Mouse (Mus musculus) hindbrain, embryonic 14.5 days (tissue): ENCODE measurements around the gene Sema3f. TPM values are rescaled to one million over a fixed set of nuclear protein-coding genes. Genes with fewer than 3 reads are reported as not detected.
"Not testable (repeated sequence)": the region's sequence is repeated elsewhere in the genome, so short reads cannot be mapped to it uniquely, and the experiment has no call there.

Source experiments
- ATAC-seq: fragments of 200-750 bp; cut with Nextera tagmentation; 2 replicates; pipeline ENCODE4 v1.8.0; 2017; ENCODE audit warnings: moderate number of reproducible peaks, mild to moderate bottlenecking, moderate TSS enrichment, moderate library complexity; ENCODE audit not compliant: low FRiP score
- DNase-seq: peaks from one replicate; pipeline ENCODE4 v3.0.0-alpha.2; 2015; ENCODE audit warnings: low spot score
- H3K27ac ChIP-seq: fragments of 300-500 bp; sonication (generic); 2 replicates; pipeline ENCODE4 v1.5.1; 2014; ENCODE audit warnings: mild to moderate bottlenecking, moderate library complexity
- H3K27me3 ChIP-seq: fragments of 300-500 bp; sonication (generic); 2 replicates; pipeline ENCODE4 v1.6.1; 2014; ENCODE audit warnings: mild to moderate bottlenecking, low read length, mixed read lengths; ENCODE audit not compliant: control insufficient read depth, insufficient read depth
- H3K36me3 ChIP-seq: fragments of 300-500 bp; sonication (generic); replicated peaks from 2 replicates; pipeline ENCODE4 v1.6.1; 2014; ENCODE audit not compliant: control insufficient read depth, insufficient read depth
- H3K4me1 ChIP-seq: fragments of 300-500 bp; sonication (generic); replicated peaks from 2 replicates; pipeline ENCODE4 v1.6.1; 2014; ENCODE audit warnings: antibody characterized with exemption, low read length, mixed read lengths; ENCODE audit not compliant: control insufficient read depth, insufficient read depth
- H3K4me2 ChIP-seq: fragments of 300-500 bp; sonication (generic); replicated peaks from 2 replicates; pipeline ENCODE4 v1.6.1; 2014; ENCODE audit warnings: mild to moderate bottlenecking, moderate library complexity
- H3K4me3 ChIP-seq: fragments of 300-500 bp; sonication (generic); replicated peaks from 2 replicates; pipeline ENCODE4 v1.5.1; 2014; ENCODE audit warnings: mild to moderate bottlenecking, low read length
- H3K9ac ChIP-seq: fragments of 300-500 bp; sonication (generic); 2 replicates; pipeline ENCODE4 v1.6.1; 2014
- H3K9me3 ChIP-seq: fragments of 300-500 bp; sonication (generic); 2 replicates; pipeline ENCODE4 v1.6.1; 2016; ENCODE audit warnings: low read length; ENCODE audit not compliant: control insufficient read depth
- WGBS: fragments of 180-500 bp; shearing (Covaris S2); extraction: QIAGEN DNeasy Blood & Tissue Kit; methylation state at CpG from one replicate; pipeline ENCODE4 v1.1.7; 2014; 5-methylcytosine and 5-hydroxymethylcytosine counted together
- polyA plus RNA-seq: library from polyadenylated mRNA; unstranded; fragments of >200 nt; fragmentation: Nextera tagmentation; extraction: Ambion mirVana; gene quantifications from 2 replicates; pipeline ENCODE4 v1.2.1, GENCODE M21; 2014

Gene Sema3f
- polyA plus RNA-seq, 1 experiment from 2014 or later, result 17.5 TPM

- peak; percentile 72 for ATAC-seq
- Histone ChIP-seq H3K27ac (no peak overlapping the region), H3K4me2 (no peak overlapping the region), H3K36me3 (peaks cover 79% of the 10 kb centered on the region), H3K9me3 (no peaks in the 10 kb centered on the region), H3K27me3 (no peaks in the 10 kb centered on the region), H3K9ac (no peak overlapping the region), H3K4me3 (no peak overlapping the region), H3K4me1 (no peaks in the 10 kb centered on the region)
- DNase-seq, result peak; percentile 52
- 32% methylated on average over 17 of the region's 17 CpGs for WGBS
Measured at GRCm38 (mm10) chr9:107685231-107685981, 24.9 kb downstream of the Sema3f start.

- ATAC-seq, result no peak
- WGBS, result 81% methylated on average over 20 of the region's 20 CpGs
- no peak for DNase-seq
- Histone ChIP-seq H3K27ac (no peak overlapping the region), H3K9me3 (no peaks in the 10 kb centered on the region), H3K4me2 (no peak overlapping the region), H3K9ac (no peak overlapping the region), H3K36me3 (peaks cover 49% of the 10 kb centered on the region), H3K4me1 (no peaks in the 10 kb centered on the region), H3K27me3 (peaks cover 5% of the 10 kb centered on the region), H3K4me3 (no peak overlapping the region)
Measured at GRCm38 (mm10) chr9:107682405-107682804, 27.9 kb downstream of the Sema3f start.

GRCm38 (mm10) chr9:107679501-107679900, 30.8 kb downstream of the Sema3f start, which contains the start of gene Gnat1:
Gene Gnat1, minus strand, starts transcription at chr9:107679712.
- Histone ChIP-seq H3K4me3 (no peak within 1 kb of the TSS), H3K27me3 (peaks cover 30% of the 10 kb centered on the region), H3K27ac (no peak within 1 kb of the TSS), H3K9me3 (no peaks in the 10 kb centered on the region), H3K36me3 (peaks cover 29% of the 10 kb centered on the region), H3K4me1 (0 out of 2 replicates have a peak, but pooled peaks cover 3% of the 10 kb centered on the region), H3K9ac (no peak within 1 kb of the TSS), H3K4me2 (no peak within 1 kb of the TSS)
- no peak for ATAC-seq
- no peak for DNase-seq
- WGBS, result 45% methylated on average over 5 of the region's 5 CpGs

- Histone ChIP-seq H3K27me3 (peaks cover 33% of the 10 kb centered on the region), H3K4me1 (0 out of 2 replicates have a peak, but pooled peaks cover 3% of the 10 kb centered on the region), H3K27ac (no peak overlapping the region), H3K36me3 (peaks cover 22% of the 10 kb centered on the region), H3K4me2 (no peak overlapping the region), H3K4me3 (no peak overlapping the region), H3K9me3 (no peaks in the 10 kb centered on the region), H3K9ac (no peak overlapping the region)
- 86% methylated on average over 2 of the region's 2 CpGs for WGBS
- ATAC-seq, result no peak
- no peak for DNase-seq
Measured at GRCm38 (mm10) chr9:107678861-107679260, 31.4 kb downstream of the Sema3f start.

GRCm38 (mm10) chr9:107677819-107678526, 32.3 kb downstream of the Sema3f start:
- not testable (repeated sequence) for H3K4me1 ChIP-seq, H3K9me3 ChIP-seq, H3K9ac ChIP-seq, H3K4me3 ChIP-seq, H3K27ac ChIP-seq, H3K4me2 ChIP-seq, ATAC-seq
- Histone ChIP-seq H3K36me3 (peaks cover 14% of the 10 kb centered on the region; the same call in 1 of the 2 replicates), H3K27me3 (peaks cover 33% of the 10 kb centered on the region)
- WGBS, result 43% methylated on average over 14 of the region's 14 CpGs
- peak; percentile 93 for DNase-seq

- Histone ChIP-seq H3K4me2 (no peak overlapping the region), H3K4me3 (no peak overlapping the region), H3K36me3 (peaks cover 6% of the 10 kb centered on the region; the same call in 1 of the 2 replicates), H3K27ac (no peak overlapping the region), H3K27me3 (peaks cover 33% of the 10 kb centered on the region), H3K4me1 (0 out of 2 replicates have a peak, but pooled peaks cover 3% of the 10 kb centered on the region), H3K9me3 (no peaks in the 10 kb centered on the region), H3K9ac (no peak overlapping the region)
- DNase-seq (peak; percentile 72), ATAC-seq (no peak)
- WGBS, result 17% methylated on average over 17 of the region's 17 CpGs
Measured at GRCm38 (mm10) chr9:107677091-107677784, 33.0 kb downstream of the Sema3f start.

GRCm38 (mm10) chr9:107676302-107676701, 34.0 kb downstream of the Sema3f start:
- WGBS, result 1% methylated on average over 22 of the region's 25 CpGs
- Histone ChIP-seq H3K27ac (no peak overlapping the region), H3K36me3 (no peaks in the 10 kb centered on the region), H3K9me3 (no peaks in the 10 kb centered on the region), H3K4me1 (0 out of 2 replicates have a peak, but pooled peaks cover 3% of the 10 kb centered on the region), H3K4me2 (peak overlapping the region; percentile 55), H3K9ac (peak overlapping the region; percentile 41), H3K4me3 (peak overlapping the region; percentile 26), H3K27me3 (peaks cover 33% of the 10 kb centered on the region)
- ATAC-seq (peak; percentile 31; the same call in 1 of the 2 replicates), DNase-seq (no peak)

- Histone ChIP-seq H3K9me3 (no peaks in the 10 kb centered on the region), H3K36me3 (no peaks in the 10 kb centered on the region), H3K27me3 (peaks cover 33% of the 10 kb centered on the region), H3K27ac (no peak overlapping the region), H3K4me2 (peak overlapping the region; percentile 55), H3K4me3 (peak overlapping the region; percentile 26), H3K4me1 (0 out of 2 replicates have a peak, but pooled peaks cover 3% of the 10 kb centered on the region), H3K9ac (peak overlapping the region; percentile 41)
- under 1% methylated on average over 39 of the region's 39 CpGs for WGBS
- DNase-seq, result peak; percentile 79
- peak; percentile 63; the same call in 1 of the 2 replicates for ATAC-seq
Measured at GRCm38 (mm10) chr9:107675671-107676301, 34.5 kb downstream of the Sema3f start.
